In the genomic region with DNA sequence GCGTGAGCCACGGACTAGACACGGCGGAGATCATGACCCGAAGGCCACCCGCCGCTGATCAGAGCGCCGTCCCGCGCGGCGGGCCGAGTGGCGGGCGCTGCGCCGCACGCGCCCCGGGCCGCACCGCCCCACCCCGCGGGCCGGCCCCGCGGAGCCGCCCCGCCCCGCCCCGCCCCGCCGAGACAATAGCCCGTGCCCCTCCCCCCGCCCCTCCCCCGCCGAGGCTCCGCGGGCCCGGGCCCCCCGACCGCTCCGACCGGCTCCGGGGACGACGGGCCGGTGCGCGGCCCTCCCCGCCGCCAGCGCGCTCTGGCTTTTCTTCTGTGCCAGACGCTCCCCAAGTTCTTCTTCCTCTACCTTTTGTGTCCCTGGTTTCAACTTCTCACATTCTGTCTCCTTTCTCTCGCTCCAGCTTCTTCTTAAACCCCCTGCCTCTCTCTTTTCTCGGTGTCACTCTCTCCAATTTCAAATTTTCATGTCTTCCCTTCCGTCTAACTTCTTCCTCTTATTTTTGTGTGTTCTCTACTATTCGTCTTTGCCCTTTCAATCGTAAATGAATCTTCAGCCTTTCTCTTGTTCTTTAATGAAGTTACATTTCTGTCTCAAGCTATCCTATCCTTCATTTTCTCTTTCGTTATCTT, we compare ENCODE assay signal across 8 mouse cellular contexts. TPM values are rescaled to one million over a fixed set of nuclear protein-coding genes. Genes with fewer than 3 reads are reported as not detected.
DNase-seq lines count a peak whose midpoint lies in the region; ATAC-seq and TF ChIP-seq lines count a peak whose summit lies in the region.

No protein-coding gene starts in this region.

- H3K27ac ChIP-seq in left cerebral cortex, adult 2 months: no peak overlapping the region
- H3K27ac ChIP-seq in embryonic fibroblast, embryonic 13.5 days (ENCODE audit: insufficient read depth, low read length): no peak overlapping the region
- no peak overlapping the region for H3K27ac ChIP-seq in intestine, embryonic 16.5 days (ENCODE audit: low read length)
- no peak overlapping the region for H3K27ac ChIP-seq in neural tube, embryonic 14.5 days (ENCODE audit: low read depth, low read length)

- no peaks in the 10 kb centered on the region; the same call in 1 of the 2 replicates for H3K4me1 ChIP-seq in embryonic fibroblast, embryonic 13.5 days (ENCODE audit: control insufficient read depth, insufficient read depth, low read length)
- H3K4me1 ChIP-seq in intestine, embryonic 16.5 days (ENCODE audit: control insufficient read depth, insufficient read depth, low read length): peaks cover 43% of the 10 kb centered on the region
- H3K4me1 ChIP-seq in neural tube, embryonic 14.5 days (ENCODE audit: control insufficient read depth, insufficient read depth, low read length): peaks cover 19% of the 10 kb centered on the region

- H3K4me3 ChIP-seq in left cerebral cortex, adult 2 months: peak overlapping the region; percentile 33
- H3K4me3 ChIP-seq in embryonic fibroblast, embryonic 13.5 days (ENCODE audit: insufficient read depth, low read length): peak overlapping the region; percentile 19; the same call in 1 of the 2 replicates
- peak overlapping the region; percentile 50 for H3K4me3 ChIP-seq in intestine, embryonic 16.5 days (ENCODE audit: low read length)
- peak overlapping the region; percentile 32 for H3K4me3 ChIP-seq in neural tube, embryonic 14.5 days (ENCODE audit: low read depth, low read length)

- 4% methylated on average over 12 of the region's 62 CpGs for WGBS in intestine, embryonic 16.5 days
- WGBS in neural tube, embryonic 14.5 days: under 1% methylated on average over 21 of the region's 62 CpGs

- no peaks in the 10 kb centered on the region for H3K9me3 ChIP-seq in intestine, embryonic 16.5 days (ENCODE audit: control insufficient read depth, low read length)
- H3K9me3 ChIP-seq in neural tube, embryonic 14.5 days (ENCODE audit: control insufficient read depth, low read length): no peaks in the 10 kb centered on the region

- intact Hi-C loops in left cerebral cortex, adult 2 months (cut with DNase I): no loop called here
- intact Hi-C loops in left cerebral cortex, postnatal 10 days (cut with DNase I): no loop called here
- intact Hi-C loops in left cerebral cortex, postnatal 25 days (cut with DNase I): no loop called here

- no peak for DNase-seq in left cerebral cortex, adult 2 months (ENCODE audit: extremely low spot score in 1 of 2, low spot score in 2 of 2)
- DNase-seq in left cerebral cortex, postnatal 10 days (ENCODE audit: extremely low spot score in 1 of 2, low spot score in 2 of 2): no peak
- no peak for DNase-seq in left cerebral cortex, postnatal 25 days (ENCODE audit: low spot score in 2 of 2)
- no peak for DNase-seq in cerebellum, postnatal 10 days
- no peak for DNase-seq in gastrocnemius, adult 18-20 months (ENCODE audit: low spot score)

- peaks cover 96% of the 10 kb centered on the region for H3K27me3 ChIP-seq in intestine, embryonic 16.5 days (replicated peaks; ENCODE audit: control insufficient read depth, insufficient read depth, low read length)
- H3K27me3 ChIP-seq in neural tube, embryonic 14.5 days (ENCODE audit: control insufficient read depth, insufficient read depth, low read length): peaks cover 91% of the 10 kb centered on the region

- peak; percentile 50; the same call in 1 of the 2 replicates for TF ChIP-seq POLR2A in embryonic fibroblast, embryonic 13.5 days (IDR thresholded peaks at IDR 0.05; ENCODE audit: low read depth, low read length)

- TF ChIP-seq CTCF in left cerebral cortex, adult 2 months (IDR thresholded peaks at IDR 0.05): no peak
- TF ChIP-seq CTCF in embryonic fibroblast, embryonic 13.5 days (IDR thresholded peaks at IDR 0.05; ENCODE audit: borderline replicate concordance, insufficient read depth, low read length): no peak

- no peak for ATAC-seq in intestine, embryonic 16.5 days
- ATAC-seq in neural tube, embryonic 14.5 days (ENCODE audit: low read depth): no peak

- no peaks in the 10 kb centered on the region for H3K36me3 ChIP-seq in intestine, embryonic 16.5 days (ENCODE audit: control insufficient read depth, insufficient read depth, low read length)
- no peaks in the 10 kb centered on the region for H3K36me3 ChIP-seq in neural tube, embryonic 14.5 days (ENCODE audit: control insufficient read depth, insufficient read depth, low read length)

- H3K4me2 ChIP-seq in intestine, embryonic 16.5 days (ENCODE audit: low read depth, low read length): peak overlapping the region; percentile 77
- peak overlapping the region; percentile 45 for H3K4me2 ChIP-seq in neural tube, embryonic 14.5 days (ENCODE audit: low read depth, low read length)

- H3K9ac ChIP-seq in intestine, embryonic 16.5 days (ENCODE audit: low read depth, low read length): no peak overlapping the region
- H3K9ac ChIP-seq in neural tube, embryonic 14.5 days (replicated peaks; ENCODE audit: low read depth, low read length): 0 out of 2 replicates have a peak overlapping the region, but pooled peaks have one; percentile 37

RNA-seq across cellular contexts. Expression of gene Tbx1, which starts 3.4 kb away (rescaled TPM):
- total RNA-seq in left cerebral cortex, adult 2 months (2021): 1 to 10 TPM; 1.1 to 2.0 TPM
- 1 to 10 TPM; 1.5 to 1.7 TPM for total RNA-seq in left cerebral cortex, postnatal 10 days (2021)
- polyA plus RNA-seq in embryonic fibroblast, embryonic 13.5 days (2011; ENCODE audit: insufficient read length, low read depth, missing spikeins): 2.8 and 3.3 TPM in 2 replicates
- polyA plus RNA-seq in intestine, embryonic 16.5 days (2015; fragmentation: Nextera tagmentation; extraction: Ambion mirVana): 0.09 and 0.55 TPM in 2 replicates
- polyA plus RNA-seq in neural tube, embryonic 14.5 days (2014; fragmentation: Nextera tagmentation; extraction: Ambion mirVana): 0.64 and 1.5 TPM in 2 replicates
- 1 to 10 TPM in 1 of 2 experiments, under 1 TPM in 1; 0.96 to 1.5 TPM for total RNA-seq in left cerebral cortex, postnatal 25 days (2021)
- 10 to 100 TPM in 1 of 2 experiments, 1 to 10 TPM in 1; 9.3 to 20.9 TPM for total RNA-seq in gastrocnemius, adult 18-20 months (2021)

RNA-seq across cellular contexts. Expression of gene Gp1bb, which starts 35.2 kb away (rescaled TPM):
- total RNA-seq in left cerebral cortex, adult 2 months (2021): 1 to 10 TPM; 1.1 to 1.8 TPM
- 1 to 10 TPM; 3.5 to 4.9 TPM for total RNA-seq in left cerebral cortex, postnatal 10 days (2021)
- 2.4 and 3.9 TPM in 2 replicates for polyA plus RNA-seq in embryonic fibroblast, embryonic 13.5 days (2011; ENCODE audit: insufficient read length, low read depth, missing spikeins)
- 1.6 TPM in 2 replicates for polyA plus RNA-seq in intestine, embryonic 16.5 days (2015; fragmentation: Nextera tagmentation; extraction: Ambion mirVana)
- 11.5 and 14.1 TPM in 2 replicates for polyA plus RNA-seq in neural tube, embryonic 14.5 days (2014; fragmentation: Nextera tagmentation; extraction: Ambion mirVana)
- total RNA-seq in left cerebral cortex, postnatal 25 days (2021): 1 to 10 TPM; 1.4 to 2.6 TPM
- not detected for total RNA-seq in gastrocnemius, adult 18-20 months (2021)

RNA-seq across cellular contexts. Expression of gene Gm49601, which starts 39.2 kb away (rescaled TPM):
- total RNA-seq in left cerebral cortex, adult 2 months (2021): 100 to 1,000 TPM; 260 to 297 TPM
- total RNA-seq in left cerebral cortex, postnatal 10 days (2021): 100 to 1,000 TPM; 130 to 132 TPM
- polyA plus RNA-seq in embryonic fibroblast, embryonic 13.5 days (2011; ENCODE audit: insufficient read length, low read depth, missing spikeins): 17.8 and 20.1 TPM in 2 replicates
- polyA plus RNA-seq in intestine, embryonic 16.5 days (2015; fragmentation: Nextera tagmentation; extraction: Ambion mirVana): 4.1 and 4.5 TPM in 2 replicates
- polyA plus RNA-seq in neural tube, embryonic 14.5 days (2014; fragmentation: Nextera tagmentation; extraction: Ambion mirVana): 8.3 and 10.7 TPM in 2 replicates
- total RNA-seq in left cerebral cortex, postnatal 25 days (2021): 100 to 1,000 TPM; 258 to 268 TPM
- under 1 TPM in 1 of 2 experiments, not detected in 1; 0.47 TPM for total RNA-seq in gastrocnemius, adult 18-20 months (2021)

RNA-seq across cellular contexts. Expression of gene Sept5, which starts 42.7 kb away (rescaled TPM):
- total RNA-seq in left cerebral cortex, adult 2 months (2021): 100 to 1,000 TPM; 801 to 836 TPM
- 100 to 1,000 TPM; 703 to 707 TPM for total RNA-seq in left cerebral cortex, postnatal 10 days (2021)
- 82.3 and 89.3 TPM in 2 replicates for polyA plus RNA-seq in embryonic fibroblast, embryonic 13.5 days (2011; ENCODE audit: insufficient read length, low read depth, missing spikeins)
- polyA plus RNA-seq in intestine, embryonic 16.5 days (2015; fragmentation: Nextera tagmentation; extraction: Ambion mirVana): 52.2 and 52.5 TPM in 2 replicates
- polyA plus RNA-seq in neural tube, embryonic 14.5 days (2014; fragmentation: Nextera tagmentation; extraction: Ambion mirVana): 179 and 183 TPM in 2 replicates
- total RNA-seq in left cerebral cortex, postnatal 25 days (2021): 100 to 1,000 TPM; 961 to 977 TPM
- total RNA-seq in gastrocnemius, adult 18-20 months (2021): 1 to 10 TPM; 2.4 to 4.4 TPM

Comparison
In these comparisons a context has a peak if more than half of its experiments do, and no peak if none do; other contexts are left out.
1. RNA of gene Gm49601, which starts 39.2 kb away (total RNA-seq): 260 to 297 TPM in left cerebral cortex, adult 2 months, 258 to 268 TPM in left cerebral cortex, postnatal 25 days and 130 to 132 TPM in left cerebral cortex, postnatal 10 days; 0.47 TPM in gastrocnemius, adult 18-20 months; every median in the first group is over 10 times any median in the second.
2. Peak in every context shown above with its lines, with median percentiles within 50 percentile points of each other: H3K4me3 ChIP-seq.